Mouse (Mus musculus) A20 (cell line): Measurements from ENCODE around the gene Trim12c.
"Not testable (repeated sequence)": the region's sequence is repeated elsewhere in the genome, so short reads cannot be mapped to it uniquely, and the experiment has no call there.

ENCODE experiments used
- DNase-seq: peaks from one replicate; pipeline ENCODE4 v3.0.0-alpha.2; 2011; ENCODE audit warnings: low read depth, low spot score

Gene Trim12c

DNA sequence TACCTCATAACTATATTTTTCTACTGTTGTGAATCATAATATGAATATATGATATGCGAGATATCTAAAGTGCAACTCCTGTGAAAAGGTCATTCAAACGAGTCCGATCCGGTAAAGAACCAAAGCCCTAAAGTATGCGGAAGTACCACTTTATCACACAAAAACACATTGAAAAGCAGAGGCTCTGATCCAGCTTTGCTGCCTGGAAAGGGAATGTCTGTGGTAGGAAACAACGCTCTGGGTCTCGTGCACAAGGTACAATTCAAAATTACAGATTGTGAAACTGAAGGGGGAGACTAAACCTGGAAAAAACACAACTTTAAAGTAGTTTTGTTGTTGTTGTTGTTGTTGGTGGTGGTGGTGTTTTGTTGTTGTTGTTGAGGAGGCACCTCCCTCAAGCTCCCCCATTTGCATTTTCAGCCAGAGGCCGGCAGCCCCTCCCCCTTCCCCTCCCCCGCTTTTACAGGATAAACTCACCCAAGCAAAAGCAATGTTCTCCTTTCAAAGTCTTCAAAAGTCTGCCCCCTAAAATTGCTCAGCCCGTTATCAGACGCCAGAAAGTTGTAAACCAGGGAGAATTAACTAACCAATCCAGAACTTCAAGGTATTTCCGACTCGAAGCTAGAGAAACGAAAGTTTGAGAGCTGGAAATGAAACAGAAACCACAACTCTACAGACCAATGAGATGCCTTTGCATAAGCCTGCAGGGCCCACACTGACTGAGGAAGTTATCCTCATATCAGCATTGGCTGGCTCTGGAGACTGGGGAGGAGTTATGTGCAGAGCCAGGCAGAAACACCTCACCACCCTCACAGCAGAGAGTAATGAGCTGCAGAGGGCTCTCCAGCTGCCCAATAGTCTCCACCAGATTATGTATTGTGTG lies at the start of gene Trim12c:
Gene Trim12c, minus strand, starts transcription at position 646 of the 883 bp plus-strand sequence.
- peak; percentile 91 for DNase-seq

DNA sequence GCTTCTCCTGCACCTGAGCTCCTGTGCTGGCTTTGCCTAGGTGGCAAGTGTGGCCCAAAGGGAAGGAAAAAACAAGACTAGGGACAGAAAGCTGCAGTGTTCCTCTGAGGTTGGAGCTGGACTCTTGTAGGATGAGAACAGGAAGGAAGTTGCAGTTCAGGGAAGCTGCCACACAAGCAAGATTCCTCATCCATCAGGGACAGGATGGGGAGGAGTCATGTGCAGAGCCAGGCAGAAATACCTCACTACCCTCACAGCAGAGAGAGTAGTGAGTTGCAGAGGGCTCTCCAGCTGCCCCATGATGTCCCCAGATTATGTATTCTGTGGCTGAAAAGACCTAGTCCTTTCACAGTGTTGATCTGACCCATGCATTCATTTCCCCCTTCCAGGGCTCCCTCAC lies 48.0 kb upstream of the Trim12c start:
- DNase-seq, result no peak

GRCm38 (mm10) chr7:104400698-104401097 lies 47.5 kb upstream of the Trim12c start, which contains the start of gene Trim30c:
Gene Trim30c (minus strand): TSS chr7:104400837.
- DNase-seq, result peak; percentile 28

- peak; percentile 27 for DNase-seq
Measured at GRCm38 (mm10) chr7:104398492-104398891, 45.3 kb upstream of the Trim12c start.

DNA sequence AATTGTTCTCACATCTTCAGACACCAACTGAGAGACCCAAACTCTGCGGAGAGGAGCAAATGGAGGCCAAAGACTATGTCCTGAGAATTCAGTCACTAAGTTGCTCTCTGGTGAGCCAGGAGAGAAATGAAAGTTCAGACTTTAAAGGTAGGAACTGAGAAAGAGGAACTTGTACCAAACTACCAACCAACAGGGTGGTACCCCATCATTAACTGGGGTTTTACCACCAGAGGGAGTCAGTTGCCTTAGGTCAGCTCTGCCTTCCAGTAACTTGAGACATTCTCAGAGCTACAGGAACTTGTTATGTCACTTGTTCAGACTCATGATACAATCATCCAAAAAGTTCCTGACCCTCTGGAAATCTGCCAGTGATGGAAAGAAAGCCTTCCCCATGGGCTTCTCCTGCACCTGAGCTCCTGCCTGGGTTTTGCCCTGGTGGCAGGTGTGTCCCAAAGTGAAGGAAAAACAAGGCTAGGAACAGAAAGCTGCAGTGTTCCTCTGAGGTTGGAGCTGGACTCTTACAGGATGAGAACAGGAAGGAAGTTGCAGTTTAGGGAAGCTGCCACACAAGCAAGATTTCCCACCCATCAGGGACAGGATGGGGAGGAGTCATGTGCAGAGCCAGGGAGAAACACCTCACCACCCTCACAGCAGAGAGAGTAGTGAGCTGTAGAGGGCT lies 16.7 kb upstream of the Trim12c start, which contains the start of gene Trim30b:
Gene Trim30b, minus strand, starts transcription at position 149 of the 679 bp plus-strand sequence.
- peak; percentile 74 for DNase-seq

- no peak for DNase-seq
Measured at GRCm38 (mm10) chr7:104366339-104366738, 13.2 kb upstream of the Trim12c start.

DNA sequence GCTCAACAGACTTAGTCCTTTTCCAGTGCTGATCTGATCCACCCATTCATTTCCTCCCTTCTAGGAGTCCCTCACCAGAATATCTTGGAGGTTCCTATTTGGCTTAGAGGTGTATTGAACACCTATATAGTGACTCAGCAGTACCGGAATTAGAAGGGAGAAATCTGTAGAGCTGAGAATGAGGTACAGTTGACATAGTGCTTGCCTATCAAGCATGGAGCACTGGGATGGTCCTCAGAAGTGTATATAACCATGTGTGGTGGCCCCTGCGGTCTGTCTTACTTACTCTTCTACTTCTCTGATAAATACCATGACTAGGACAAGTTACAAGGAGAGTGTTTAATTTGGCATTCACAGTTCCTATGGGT lies 422 bp upstream of the Trim12c start:
- no peak for DNase-seq

DNA sequence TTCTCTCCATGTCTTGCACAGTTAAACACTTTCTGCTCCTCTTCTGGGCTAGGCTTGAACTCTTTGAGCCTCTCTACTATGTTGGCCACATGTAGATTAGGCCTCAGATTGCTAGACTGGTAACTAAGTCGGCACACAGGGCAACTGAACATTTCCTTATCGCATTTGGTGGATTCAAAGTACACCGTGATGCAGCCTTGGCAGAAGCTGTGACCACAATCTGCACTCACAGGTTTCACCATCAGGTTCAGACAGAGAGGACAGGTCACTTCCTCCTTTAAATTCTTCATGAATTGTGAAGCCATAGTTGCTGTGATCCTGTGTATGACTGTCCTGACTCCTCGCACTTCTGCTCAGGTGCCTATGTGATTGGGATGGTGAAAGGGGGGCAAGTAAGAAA lies 5.1 kb downstream of the Trim12c start:
- not testable (repeated sequence) for DNase-seq

DNA sequence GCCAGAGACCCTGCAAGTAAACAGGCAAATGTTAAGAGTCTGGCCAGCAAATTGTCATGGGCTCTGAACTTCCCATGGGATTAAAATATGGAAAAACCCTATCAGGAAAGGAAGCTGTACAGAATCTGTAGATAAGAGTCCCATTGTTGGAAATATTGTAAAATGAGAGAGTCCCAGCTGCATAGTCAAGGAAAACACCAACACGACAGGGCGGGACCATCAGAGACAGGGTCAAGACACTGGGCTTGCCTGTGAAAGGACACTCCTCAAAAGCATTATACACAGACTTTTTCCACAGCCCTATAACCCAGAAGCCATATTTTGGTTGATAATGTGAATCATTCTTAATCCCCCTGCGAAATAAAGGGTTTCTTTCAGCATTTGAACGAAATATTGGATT lies 12.4 kb downstream of the Trim12c start:
- DNase-seq, result not testable (repeated sequence)

DNA sequence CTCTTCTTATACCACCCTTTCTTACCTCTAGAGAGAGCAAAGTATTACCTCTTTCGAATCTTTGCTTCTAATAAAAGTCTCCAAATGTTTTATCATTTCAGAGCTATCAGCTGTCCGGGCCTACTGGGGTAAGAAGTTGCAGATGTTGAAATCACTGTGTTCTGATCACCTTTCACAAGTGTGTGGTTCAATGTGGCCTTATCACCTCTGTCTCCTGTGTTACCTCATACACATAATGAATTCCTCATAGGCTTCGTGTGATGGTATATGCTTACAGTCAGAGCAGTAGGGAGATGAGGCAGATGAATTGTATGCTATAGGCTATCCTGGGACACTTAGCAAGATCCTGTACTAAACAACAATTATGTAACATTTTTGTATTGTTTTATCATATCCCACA lies 17.6 kb downstream of the Trim12c start:
- not testable (repeated sequence) for DNase-seq

GRCm38 (mm10) chr7:104329171-104329570 lies 24.0 kb downstream of the Trim12c start, which contains the start of gene Trim34b:
Gene Trim34b (plus strand): TSS chr7:104329471.
- DNase-seq, result not testable (repeated sequence)

DNA sequence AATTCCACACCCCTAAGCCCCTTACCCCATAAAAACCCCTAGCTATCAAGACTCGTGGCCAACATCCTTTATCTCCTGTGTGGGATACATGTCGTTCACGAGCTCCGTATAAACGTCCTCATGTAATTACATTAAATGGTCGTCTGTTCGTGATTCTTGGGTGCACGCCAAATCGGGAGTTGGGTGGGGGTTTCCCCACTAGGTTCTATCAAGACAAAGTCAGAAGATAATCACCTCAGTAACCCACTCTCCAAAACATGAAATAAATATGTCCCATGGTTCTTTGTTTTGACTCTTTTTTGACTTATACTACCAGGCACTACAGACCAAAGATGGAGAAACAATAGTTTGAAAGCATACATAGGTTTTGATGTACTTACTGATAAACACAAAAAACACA lies 31.1 kb downstream of the Trim12c start:
- DNase-seq, result no peak

DNA sequence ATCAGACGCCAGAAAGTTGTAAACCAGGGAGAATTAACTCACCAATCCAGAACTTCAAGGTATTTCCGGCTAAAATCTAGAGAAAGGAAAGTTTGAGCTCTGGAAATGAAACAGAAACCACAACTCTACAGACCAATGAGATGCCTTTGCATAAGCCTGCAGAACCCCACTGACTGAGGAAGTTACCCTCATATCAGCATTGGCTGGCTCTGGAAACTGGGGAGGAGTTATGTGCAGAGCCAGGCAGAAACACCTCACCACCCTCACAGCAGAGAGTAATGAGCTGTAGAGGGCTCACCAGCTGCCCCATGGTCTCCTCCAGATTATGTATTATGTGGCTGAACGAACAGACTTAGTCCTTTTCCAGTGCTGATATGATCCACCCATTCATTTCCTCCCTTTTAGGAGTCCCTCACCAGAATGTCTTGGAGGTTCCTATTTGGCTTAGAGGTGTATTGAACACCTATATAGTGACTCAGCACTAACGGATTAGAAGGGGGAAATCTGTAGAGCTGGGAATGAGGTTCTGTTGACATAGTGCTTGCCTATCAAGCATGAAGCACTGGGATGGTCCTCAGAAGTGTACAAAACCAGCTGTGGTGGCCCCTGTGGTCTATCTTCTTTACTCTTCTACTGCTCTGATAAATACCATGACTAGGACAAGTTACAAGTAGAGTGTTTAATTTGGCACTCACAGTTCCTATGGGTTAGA lies 37.6 kb downstream of the Trim12c start, which contains the start of gene Trim12a:
Gene Trim12a, minus strand, starts transcription at position 98 of the 712 bp plus-strand sequence.
- DNase-seq, result not testable (repeated sequence)

DNA sequence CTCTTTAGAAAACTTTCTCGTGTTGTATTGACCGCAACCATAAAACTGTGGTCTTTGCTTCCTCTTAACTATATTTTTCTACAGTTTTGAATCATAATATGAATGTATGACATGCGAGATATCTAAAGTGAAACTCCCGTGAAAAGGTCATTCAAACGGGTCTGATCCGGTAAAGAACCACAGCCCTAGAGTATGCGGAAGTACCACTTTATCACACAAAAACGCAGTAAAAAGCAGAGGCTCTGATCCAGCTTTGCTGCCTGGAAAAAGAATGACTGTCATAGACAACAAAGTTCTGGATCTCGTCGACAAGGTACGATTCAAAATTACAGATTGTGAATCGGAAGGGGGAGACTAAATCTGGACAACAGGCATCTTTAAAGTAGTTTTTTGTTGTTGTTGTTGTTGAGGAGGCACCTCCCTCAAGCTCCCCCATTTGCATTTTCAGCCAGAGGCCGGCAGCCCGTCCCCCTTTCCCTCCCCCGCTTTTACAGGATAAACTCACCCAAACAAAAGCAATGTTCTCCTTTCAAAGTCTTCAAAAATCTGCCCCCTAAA lies 38.3 kb downstream of the Trim12c start:
- DNase-seq, result no peak

GRCm38 (mm10) chr7:104291638-104292400 lies 61.3 kb downstream of the Trim12c start:
- DNase-seq, result no peak

GRCm38 (mm10) chr7:104290641-104291040 lies 62.5 kb downstream of the Trim12c start:
- no peak for DNase-seq
